Comparison of ENCODE assay signal across 25 mouse cellular contexts in the genomic region with DNA sequence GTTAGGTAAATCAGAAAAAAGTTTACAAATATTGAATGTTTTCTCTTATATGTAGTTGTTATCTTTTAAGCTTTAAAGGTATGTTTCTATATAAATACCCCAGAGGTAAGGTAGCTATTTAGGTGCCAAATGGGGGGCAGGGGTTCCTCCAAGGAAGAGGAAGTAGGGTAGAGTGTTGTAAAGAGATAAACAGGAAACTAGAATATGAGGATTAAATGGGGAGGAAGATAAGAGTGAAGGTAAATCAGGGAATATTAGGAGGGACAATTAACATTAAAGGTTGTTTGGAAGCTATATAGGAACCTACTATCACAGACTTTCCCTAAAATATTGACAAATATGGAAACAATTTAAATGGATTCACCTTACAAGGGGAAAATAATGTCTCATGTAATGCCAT.
"Had no signal": no experiment of that assay in that cellular context is flagged by ENCODE, and none has a peak within 500 bp of the region (broad histone marks: within the 10 kb centered on the region; RNA-seq: fewer than 3 reads in every experiment).

No protein-coding gene starts in this region.

- DNase-seq: cerebellum, adult 9-10 months; cerebellum, adult 9-11 months; cerebellum, postnatal 10 days; cerebellum, postnatal 14 days; cerebellum, postnatal 25 days; cerebellum, postnatal 36 days; embryo, embryonic 11 days; forebrain, postnatal 0 days; gastrocnemius, adult 2 months; gastrocnemius, postnatal 10 days; gastrocnemius, postnatal 14 days; gastrocnemius, postnatal 25 days; gastrocnemius, postnatal 36 days; heart, adult 11 months; heart, adult 18-20 months; heart, adult 2 months had no signal

- H3K36me3 ChIP-seq: embryonic facial prominence, embryonic 10.5 days; embryonic facial prominence, embryonic 12.5 days; embryonic facial prominence, embryonic 13.5 days; embryonic facial prominence, embryonic 15.5 days; forebrain, embryonic 10.5 days; forebrain, embryonic 12.5 days; forebrain, embryonic 15.5 days had no signal

- H3K9ac ChIP-seq: embryonic facial prominence, embryonic 12.5 days; embryonic facial prominence, embryonic 13.5 days; embryonic facial prominence, embryonic 15.5 days; forebrain, embryonic 12.5 days; forebrain, embryonic 13.5 days; forebrain, embryonic 15.5 days; forebrain, postnatal 0 days had no signal

- H3K27ac ChIP-seq: embryonic facial prominence, embryonic 10.5 days; embryonic facial prominence, embryonic 12.5 days; embryonic facial prominence, embryonic 13.5 days; embryonic facial prominence, embryonic 15.5 days; forebrain, embryonic 10.5 days; forebrain, embryonic 12.5 days; forebrain, embryonic 13.5 days; forebrain, embryonic 15.5 days; gastrocnemius, adult 2 months; heart, adult 2 months had no signal

- H3K4me3 ChIP-seq: embryonic facial prominence, embryonic 10.5 days; embryonic facial prominence, embryonic 12.5 days; embryonic facial prominence, embryonic 13.5 days; embryonic facial prominence, embryonic 15.5 days; erythroblast, embryonic 14.5 days; forebrain, embryonic 10.5 days; forebrain, embryonic 12.5 days; forebrain, embryonic 13.5 days; forebrain, embryonic 15.5 days; gastrocnemius, adult 2 months; heart, adult 2 months had no signal

- H3K4me1 ChIP-seq: embryonic facial prominence, embryonic 10.5 days; embryonic facial prominence, embryonic 12.5 days; embryonic facial prominence, embryonic 13.5 days; embryonic facial prominence, embryonic 15.5 days; forebrain, embryonic 10.5 days; forebrain, embryonic 12.5 days; forebrain, embryonic 13.5 days; forebrain, embryonic 15.5 days had no signal

- H3K27me3 ChIP-seq: embryonic facial prominence, embryonic 12.5 days; embryonic facial prominence, embryonic 13.5 days; embryonic facial prominence, embryonic 15.5 days; forebrain, embryonic 12.5 days; forebrain, embryonic 13.5 days; forebrain, embryonic 15.5 days had no signal

- H3K9me3 ChIP-seq: embryonic facial prominence, embryonic 10.5 days; embryonic facial prominence, embryonic 12.5 days; embryonic facial prominence, embryonic 13.5 days; embryonic facial prominence, embryonic 15.5 days; forebrain, embryonic 10.5 days; forebrain, embryonic 12.5 days; forebrain, embryonic 13.5 days; forebrain, embryonic 15.5 days had no signal
